Mouse (Mus musculus): ENCODE data around the gene Gm17387.
"Not testable (repeated sequence)": the region's sequence is repeated elsewhere in the genome, so short reads cannot be mapped to it uniquely, and the experiment has no call there.

Gene Gm17387

GRCm38 (mm10) chr7:141016707-141017697 lies 11.9 kb upstream of the Gm17387 start:
- no peak for DNase-seq

- DNase-seq: not testable (repeated sequence)
Measured at GRCm38 (mm10) chr7:141017824-141018223, 11.1 kb upstream of the Gm17387 start, which contains the start of gene Ifitm6. Ifitm6 (minus strand) TSS chr7:141017924.

GRCm38 (mm10) chr7:141019028-141019427 lies 9.9 kb upstream of the Gm17387 start:
- no peak for DNase-seq

GRCm38 (mm10) chr7:141021489-141022449 lies 7.2 kb upstream of the Gm17387 start:
- DNase-seq: no peak

- peak; percentile 68 for DNase-seq
Measured at GRCm38 (mm10) chr7:141024865-141025838, 3.8 kb upstream of the Gm17387 start.

- DNase-seq: no peak
Measured at GRCm38 (mm10) chr7:141026097-141026739, 2.7 kb upstream of the Gm17387 start.

GRCm38 (mm10) chr7:141026740-141027098 lies 2.2 kb upstream of the Gm17387 start:
- no peak for DNase-seq

- DNase-seq: no peak
Measured at GRCm38 (mm10) chr7:141030390-141030789, 1.5 kb downstream of the Gm17387 start.

GRCm38 (mm10) chr7:141032458-141033167 lies 3.7 kb downstream of the Gm17387 start:
- DNase-seq: no peak

- DNase-seq: not testable (repeated sequence)
Measured at GRCm38 (mm10) chr7:141036624-141037023, 7.7 kb downstream of the Gm17387 start.

GRCm38 (mm10) chr7:141038090-141039032 lies 9.4 kb downstream of the Gm17387 start:
- no peak for DNase-seq

- DNase-seq: no peak
Measured at GRCm38 (mm10) chr7:141039386-141040107, 10.6 kb downstream of the Gm17387 start.

GRCm38 (mm10) chr7:141040867-141041606 lies 12.1 kb downstream of the Gm17387 start:
- DNase-seq: peak; percentile 36

- peak; percentile 37 for DNase-seq
Measured at GRCm38 (mm10) chr7:141041661-141042060, 12.7 kb downstream of the Gm17387 start.

- DNase-seq: peak; percentile 15
Measured at GRCm38 (mm10) chr7:141042539-141042938, 13.6 kb downstream of the Gm17387 start.

- peak; percentile 17 for DNase-seq
Measured at GRCm38 (mm10) chr7:141046931-141047580, 18.1 kb downstream of the Gm17387 start.

- peak; percentile 61 for DNase-seq
Measured at GRCm38 (mm10) chr7:141047581-141048225, 18.8 kb downstream of the Gm17387 start.
